Mouse (Mus musculus): Measurements from ENCODE around the gene Olfr643.
"Not testable (repeated sequence)": the region's sequence is repeated elsewhere in the genome, so short reads cannot be mapped to it uniquely, and the experiment has no call there.

Gene Olfr643

GRCm38 (mm10) chr7:104018953-104019352 is 118.3 kb downstream of the Olfr643 start:
- ATAC-seq (ENCODE audit: low TSS enrichment) = no peak

GRCm38 (mm10) chr7:104017203-104017602 is 120.0 kb downstream of the Olfr643 start, which contains the start of gene Olfr639:
Gene Olfr639, minus strand, starts transcription at chr7:104017303.
- no peak for ATAC-seq (ENCODE audit: low TSS enrichment)

- ATAC-seq (ENCODE audit: low TSS enrichment) = no peak
Measured at GRCm38 (mm10) chr7:103999124-103999523, 138.1 kb downstream of the Olfr643 start.

- ATAC-seq (ENCODE audit: low TSS enrichment) = no peak
Measured at GRCm38 (mm10) chr7:103998446-103998845, 138.8 kb downstream of the Olfr643 start, which contains the start of gene Olfr638. Gene Olfr638, plus strand, starts transcription at chr7:103998746.

- ATAC-seq (ENCODE audit: low TSS enrichment) = no peak
Measured at GRCm38 (mm10) chr7:103971782-103972181, 165.4 kb downstream of the Olfr643 start.

GRCm38 (mm10) chr7:103970852-103971251 is 166.4 kb downstream of the Olfr643 start, which contains the start of gene Olfr635:
Gene Olfr635, plus strand, starts transcription at chr7:103971152.
- ATAC-seq (ENCODE audit: low TSS enrichment) = no peak

- not testable (repeated sequence) for ATAC-seq (ENCODE audit: low TSS enrichment)
Measured at GRCm38 (mm10) chr7:103966873-103967272, 170.3 kb downstream of the Olfr643 start.

Data from frontal cortex, adult (tissue).